Mouse (Mus musculus): ENCODE measurements around the gene Orm2. TPM values are rescaled to one million over a fixed set of nuclear protein-coding genes. Genes with fewer than 3 reads are reported as not detected.
A peak's percentile ranks its signal among the peaks of the same experiment; 100 is the strongest.

The Orm2 gene
- polyA plus RNA-seq, 1 experiment from 2014 or later: not detected

DNA sequence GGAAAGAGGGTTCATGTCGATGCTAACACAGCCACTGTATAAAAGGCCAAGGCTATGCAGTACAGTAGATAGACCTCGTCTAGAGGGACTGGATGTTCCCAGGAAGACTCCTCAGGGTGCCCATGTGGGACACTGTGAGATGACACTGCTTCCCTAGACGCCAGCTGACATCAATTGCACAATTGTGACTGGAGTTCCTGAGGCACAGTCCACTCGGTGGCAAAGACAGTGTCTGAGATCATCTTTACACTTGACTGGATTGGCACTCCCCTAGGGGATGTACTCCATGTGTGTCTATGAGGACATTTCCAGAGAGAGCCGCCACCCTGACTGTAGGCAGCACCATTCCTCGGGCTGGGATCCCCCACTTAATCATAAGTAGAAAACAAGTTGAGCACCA lies 13.7 kb upstream of the Orm2 start:
- WGBS: 70% methylated on average over 6 of the region's 6 CpGs
- no peaks in the 10 kb centered on the region for H3K9me3 ChIP-seq
- no peaks in the 10 kb centered on the region for H3K27me3 ChIP-seq
- ATAC-seq (ENCODE audit: low read depth): no peak
- no peak overlapping the region for H3K9ac ChIP-seq
- H3K36me3 ChIP-seq: no peaks in the 10 kb centered on the region
- H3K27ac ChIP-seq (replicated peaks): no peak overlapping the region
- no peak overlapping the region for H3K4me2 ChIP-seq
- no peaks in the 10 kb centered on the region for H3K4me1 ChIP-seq (replicated peaks)
- H3K4me3 ChIP-seq: no peak overlapping the region

DNA sequence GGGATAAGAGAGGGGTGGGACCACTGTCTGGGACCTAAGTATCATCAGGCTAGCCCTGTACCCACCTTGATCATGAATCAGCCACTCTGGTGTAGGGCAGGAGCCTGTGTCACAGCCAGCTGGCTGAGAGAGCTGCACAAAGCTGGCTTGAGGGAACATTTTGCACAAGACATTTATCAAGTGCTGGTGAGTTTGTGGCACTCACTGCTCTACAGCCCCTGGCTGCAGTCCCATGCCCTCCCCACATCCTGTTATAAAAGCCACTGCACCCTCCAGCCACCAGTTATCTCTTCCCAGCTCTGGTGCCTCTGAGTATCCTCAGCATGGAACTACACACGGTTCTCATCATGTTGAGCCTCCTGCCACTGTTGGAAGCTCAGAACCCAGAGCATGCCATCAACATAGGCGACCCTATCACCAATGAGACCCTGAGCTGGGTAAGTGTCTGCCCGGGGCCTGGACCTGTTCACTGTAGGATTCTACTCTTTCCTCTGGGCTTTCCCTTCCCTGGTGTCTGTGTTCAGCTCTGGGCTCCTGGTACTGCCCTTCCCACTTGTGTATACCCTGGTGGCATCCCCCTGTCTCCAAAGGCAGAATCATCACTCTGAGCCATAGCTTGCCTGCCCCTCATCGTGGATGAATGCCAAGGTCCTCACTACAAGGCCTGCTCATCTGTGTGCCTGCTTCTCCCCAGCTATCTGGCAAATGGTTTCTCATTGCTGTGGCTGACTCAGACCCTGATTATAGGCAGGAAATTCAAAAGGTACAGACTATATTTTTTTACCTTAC lies 6.2 kb upstream of the Orm2 start, which contains the start of gene Orm3:
Orm3 (plus strand) TSS at position 286 of the 789 bp plus-strand sequence.
- no peak within 1 kb of the TSS for H3K9ac ChIP-seq
- no peak within 1 kb of the TSS for H3K27ac ChIP-seq (replicated peaks)
- no peaks in the 10 kb centered on the region for H3K9me3 ChIP-seq
- H3K4me3 ChIP-seq: no peak within 1 kb of the TSS
- no peak for ATAC-seq (ENCODE audit: low read depth)
- no peaks in the 10 kb centered on the region for H3K36me3 ChIP-seq
- H3K4me2 ChIP-seq: no peak within 1 kb of the TSS
- no peaks in the 10 kb centered on the region for H3K27me3 ChIP-seq
- H3K4me1 ChIP-seq (replicated peaks): peaks cover 6% of the 10 kb centered on the region
- 84% methylated on average over 4 of the region's 4 CpGs for WGBS

DNA sequence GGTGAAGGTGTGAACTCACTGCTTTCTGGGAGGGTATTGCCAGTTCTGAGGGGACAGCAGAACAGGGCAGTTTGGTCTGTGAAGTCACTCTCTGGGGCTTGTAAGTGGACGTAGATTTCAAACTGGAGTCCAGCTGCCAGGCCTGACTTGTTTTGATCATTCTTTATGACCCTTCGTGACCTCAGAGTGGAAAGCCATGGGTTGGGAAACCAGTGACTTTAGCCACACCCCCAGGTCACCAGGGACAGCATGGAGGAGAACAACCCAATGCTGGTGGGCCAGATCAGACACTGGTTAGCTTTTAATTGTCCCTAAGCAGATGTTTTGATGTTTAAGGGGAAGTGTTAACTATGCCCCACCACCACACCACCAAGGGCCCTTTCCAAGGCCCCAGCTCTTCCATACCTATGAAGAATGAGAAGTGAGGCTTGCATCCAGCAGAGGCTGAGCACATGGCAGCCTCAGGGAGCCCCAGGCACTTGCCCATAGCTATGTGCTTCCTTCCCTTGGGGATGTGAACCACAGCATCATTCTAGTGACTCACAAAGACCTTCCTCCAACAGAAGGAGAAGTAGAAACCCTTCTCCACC lies 5.2 kb upstream of the Orm2 start:
- H3K4me1 ChIP-seq (replicated peaks): peaks cover 8% of the 10 kb centered on the region
- no peak for ATAC-seq (ENCODE audit: low read depth)
- H3K27me3 ChIP-seq: no peaks in the 10 kb centered on the region
- H3K36me3 ChIP-seq: no peaks in the 10 kb centered on the region
- H3K4me3 ChIP-seq: no peak overlapping the region
- H3K27ac ChIP-seq (replicated peaks): no peak overlapping the region
- H3K9ac ChIP-seq: no peak overlapping the region
- no peak overlapping the region for H3K4me2 ChIP-seq
- whole genome bisulfite sequencing: 64% methylated on average over 2 of the region's 2 CpGs
- H3K9me3 ChIP-seq: no peaks in the 10 kb centered on the region

DNA sequence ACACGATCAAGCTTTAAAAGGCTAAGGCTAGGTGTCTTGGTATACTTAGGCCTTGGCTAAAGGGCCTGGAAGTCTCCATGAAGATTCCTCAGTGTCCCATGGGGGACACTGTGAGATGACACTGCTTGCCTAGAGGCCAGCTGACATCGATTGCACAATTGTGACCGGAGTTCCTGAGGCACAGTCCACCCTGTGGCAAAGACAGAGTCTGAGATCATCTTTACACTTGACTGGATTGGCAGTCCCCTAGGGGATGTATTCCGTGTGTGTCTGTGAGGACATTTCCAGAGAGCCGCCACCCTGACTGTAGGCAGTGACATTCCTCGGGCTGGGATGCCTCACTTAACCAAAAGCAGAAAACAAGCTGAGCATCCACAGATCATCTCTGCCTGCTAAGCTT lies 2.4 kb upstream of the Orm2 start:
- WGBS: 67% methylated on average over 6 of the region's 6 CpGs
- Histone ChIP-seq H3K9me3 (no peaks in the 10 kb centered on the region), H3K27me3 (no peaks in the 10 kb centered on the region), H3K27ac (replicated peaks) (no peak overlapping the region), H3K4me1 (replicated peaks) (peaks cover 8% of the 10 kb centered on the region), H3K9ac (no peak overlapping the region), H3K36me3 (no peaks in the 10 kb centered on the region), H3K4me2 (no peak overlapping the region), H3K4me3 (no peak overlapping the region)
- no peak for ATAC-seq (ENCODE audit: low read depth)

DNA sequence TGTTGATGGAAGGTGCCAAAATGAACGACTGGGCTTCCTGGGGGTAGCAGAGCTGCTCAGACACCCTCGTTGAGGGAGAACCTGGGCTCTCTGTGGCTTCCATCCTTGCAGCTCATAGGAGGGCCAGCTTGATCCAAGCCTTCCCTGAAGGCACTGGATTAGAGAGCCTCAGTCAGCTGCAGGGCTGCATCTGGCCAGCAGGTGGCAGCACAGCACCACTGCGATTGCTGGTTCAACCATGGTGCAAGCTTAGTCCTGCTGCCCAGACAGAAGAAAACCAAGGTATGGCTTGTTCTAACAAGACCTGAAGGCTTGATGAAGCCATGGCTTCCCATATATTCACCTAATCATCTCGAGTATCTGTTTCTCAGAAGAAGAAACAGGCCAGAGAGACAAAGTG lies 6.3 kb downstream of the Orm2 start:
- H3K9ac ChIP-seq: no peak overlapping the region
- H3K27me3 ChIP-seq: no peaks in the 10 kb centered on the region
- H3K4me1 ChIP-seq (replicated peaks): no peaks in the 10 kb centered on the region; the same call in 1 of the 2 replicates
- WGBS: 16% methylated on average over 4 of the region's 4 CpGs
- H3K4me2 ChIP-seq: no peak overlapping the region
- 0 out of 2 replicates have a peak, but pooled peaks have one; percentile 44 for ATAC-seq (ENCODE audit: low read depth)
- H3K4me3 ChIP-seq: no peak overlapping the region
- H3K9me3 ChIP-seq: no peaks in the 10 kb centered on the region
- H3K27ac ChIP-seq (replicated peaks): no peak overlapping the region
- peaks cover 19% of the 10 kb centered on the region; the same call in 1 of the 2 replicates for H3K36me3 ChIP-seq

DNA sequence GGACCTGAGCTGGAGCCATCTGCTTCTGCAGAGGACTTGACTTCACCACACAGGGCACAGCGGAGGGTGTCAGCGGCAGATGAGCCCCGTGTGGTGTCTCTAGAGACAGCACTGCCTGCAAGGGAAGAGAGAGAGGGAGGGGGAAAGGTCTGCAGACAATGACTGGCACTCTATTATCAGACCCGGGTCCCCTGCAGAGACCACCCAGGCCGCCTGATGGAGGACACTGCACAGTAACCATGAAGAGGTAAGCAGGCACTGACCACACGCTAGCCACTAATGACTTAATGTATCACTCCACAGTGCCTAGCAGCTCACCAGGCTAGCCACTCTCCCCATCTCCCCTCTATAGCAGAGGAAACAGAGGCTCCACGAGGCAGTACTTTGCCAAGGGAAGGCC lies 8.6 kb downstream of the Orm2 start:
- no peak overlapping the region for H3K4me2 ChIP-seq
- peaks cover 32% of the 10 kb centered on the region; the same call in 1 of the 2 replicates for H3K36me3 ChIP-seq
- no peaks in the 10 kb centered on the region for H3K27me3 ChIP-seq
- H3K4me3 ChIP-seq: no peak overlapping the region
- no peak for ATAC-seq (ENCODE audit: low read depth)
- 30% methylated on average over 7 of the region's 7 CpGs for WGBS
- no peak overlapping the region for H3K27ac ChIP-seq (replicated peaks)
- no peak overlapping the region for H3K9ac ChIP-seq
- no peaks in the 10 kb centered on the region for H3K9me3 ChIP-seq
- no peaks in the 10 kb centered on the region; the same call in 1 of the 2 replicates for H3K4me1 ChIP-seq (replicated peaks)

DNA sequence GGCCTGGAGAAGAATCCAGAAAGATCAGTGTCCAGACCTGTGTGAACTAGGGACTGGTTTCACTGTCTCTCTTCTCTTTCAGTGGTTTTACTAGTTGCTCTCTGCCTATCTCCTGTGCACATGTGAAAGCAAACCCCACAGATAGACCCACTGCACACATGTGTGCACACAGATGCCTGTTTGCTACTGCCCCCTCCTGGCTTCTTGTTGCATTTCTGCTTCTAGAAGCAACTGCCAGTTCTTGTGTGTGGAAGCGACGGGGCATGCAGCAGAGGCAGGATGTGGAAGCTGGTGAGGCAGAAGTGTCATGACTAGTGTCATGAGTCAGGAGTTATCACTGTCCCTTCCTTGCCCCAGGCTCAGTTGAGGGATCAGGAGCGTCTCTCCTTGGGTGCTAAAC lies 9.6 kb downstream of the Orm2 start:
- Histone ChIP-seq H3K4me3 (no peak overlapping the region), H3K36me3 (peaks cover 39% of the 10 kb centered on the region), H3K4me1 (replicated peaks) (no peaks in the 10 kb centered on the region; the same call in 1 of the 2 replicates), H3K9me3 (no peaks in the 10 kb centered on the region), H3K27ac (replicated peaks) (no peak overlapping the region), H3K9ac (no peak overlapping the region), H3K4me2 (no peak overlapping the region), H3K27me3 (no peaks in the 10 kb centered on the region)
- ATAC-seq (ENCODE audit: low read depth): no peak
- WGBS: 69% methylated on average over 3 of the region's 3 CpGs

DNA sequence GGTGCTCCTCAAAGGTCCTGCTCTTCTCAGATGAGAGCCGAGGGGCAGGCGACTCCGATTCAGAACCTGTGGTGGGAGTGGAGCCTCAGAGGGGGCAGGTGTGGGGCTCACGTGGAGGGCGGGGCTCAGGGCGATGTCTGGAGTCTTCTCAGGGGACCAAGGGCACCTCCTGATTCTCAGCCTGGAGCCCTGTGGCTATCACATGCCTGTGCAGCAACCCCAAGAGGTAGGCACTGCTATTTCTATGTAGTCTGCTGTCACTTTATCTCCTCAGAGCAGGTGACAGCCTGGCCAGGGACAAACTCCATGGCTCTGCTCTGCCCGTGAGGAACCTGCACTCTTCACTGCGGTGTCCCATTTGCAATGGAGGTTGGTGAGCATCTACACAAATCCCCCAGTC lies 11.2 kb downstream of the Orm2 start:
- no peak overlapping the region for H3K4me2 ChIP-seq
- H3K36me3 ChIP-seq: peaks cover 41% of the 10 kb centered on the region
- ATAC-seq (ENCODE audit: low read depth): no peak
- no peaks in the 10 kb centered on the region; the same call in 1 of the 2 replicates for H3K4me1 ChIP-seq (replicated peaks)
- no peak overlapping the region for H3K4me3 ChIP-seq
- no peaks in the 10 kb centered on the region for H3K27me3 ChIP-seq
- H3K9me3 ChIP-seq: no peaks in the 10 kb centered on the region
- WGBS: 92% methylated on average over 8 of the region's 8 CpGs
- H3K9ac ChIP-seq: no peak overlapping the region
- H3K27ac ChIP-seq (replicated peaks): no peak overlapping the region

DNA sequence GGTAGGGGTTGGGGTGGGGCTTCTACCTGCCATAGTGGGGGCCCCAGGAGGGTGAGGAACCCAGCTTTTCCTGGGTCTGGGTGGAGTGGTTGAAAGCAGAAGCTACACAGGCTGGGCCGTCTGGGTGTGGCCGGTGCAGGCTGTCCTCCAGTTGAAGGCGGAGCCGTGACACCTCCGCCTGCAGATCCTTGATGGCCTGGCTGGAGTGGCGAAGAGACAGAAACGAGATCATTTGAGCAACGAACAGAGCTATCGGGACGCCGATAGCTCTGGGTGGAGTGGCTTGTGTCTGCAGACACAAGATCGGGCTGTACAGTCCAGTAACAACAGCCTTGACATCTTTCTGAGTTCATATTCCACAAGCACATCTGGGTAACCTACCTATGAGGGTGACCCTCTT lies 12.1 kb downstream of the Orm2 start:
- H3K4me1 ChIP-seq (replicated peaks): no peaks in the 10 kb centered on the region; the same call in 1 of the 2 replicates
- no peak overlapping the region for H3K4me3 ChIP-seq
- no peaks in the 10 kb centered on the region for H3K27me3 ChIP-seq
- no peak overlapping the region for H3K9ac ChIP-seq
- ATAC-seq (ENCODE audit: low read depth): no peak
- H3K9me3 ChIP-seq: no peaks in the 10 kb centered on the region
- H3K27ac ChIP-seq (replicated peaks): no peak overlapping the region
- H3K4me2 ChIP-seq: no peak overlapping the region
- 80% methylated on average over 12 of the region's 12 CpGs for WGBS
- H3K36me3 ChIP-seq: peaks cover 50% of the 10 kb centered on the region

DNA sequence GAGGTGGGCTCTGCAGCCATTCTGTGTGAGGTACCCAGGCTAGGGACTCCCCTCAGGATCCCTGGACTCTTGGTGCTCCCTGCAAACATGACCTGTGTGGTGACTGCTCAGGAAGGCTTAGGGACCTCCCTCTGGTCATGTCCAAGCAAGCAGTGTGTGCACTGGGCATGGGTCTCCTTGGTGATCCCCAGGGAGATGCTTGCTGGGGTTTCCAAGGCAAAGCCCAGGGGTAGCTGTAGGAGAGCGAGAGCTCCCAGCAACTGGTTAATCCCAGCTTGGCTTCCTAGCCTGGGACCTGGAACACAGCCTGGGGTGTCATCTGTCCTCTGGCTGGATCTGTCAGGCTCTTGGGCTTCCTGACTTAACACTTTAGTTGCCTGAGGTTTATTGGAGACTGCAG lies 13.1 kb downstream of the Orm2 start:
- no peaks in the 10 kb centered on the region for H3K4me1 ChIP-seq (replicated peaks)
- no peaks in the 10 kb centered on the region for H3K9me3 ChIP-seq
- no peak overlapping the region for H3K4me3 ChIP-seq
- H3K9ac ChIP-seq: no peak overlapping the region
- peaks cover 61% of the 10 kb centered on the region for H3K36me3 ChIP-seq
- H3K27ac ChIP-seq (replicated peaks): no peak overlapping the region
- H3K4me2 ChIP-seq: no peak overlapping the region
- no peak for ATAC-seq (ENCODE audit: low read depth)
- WGBS: 87% methylated on average over 1 of the region's 1 CpGs
- no peaks in the 10 kb centered on the region for H3K27me3 ChIP-seq

DNA sequence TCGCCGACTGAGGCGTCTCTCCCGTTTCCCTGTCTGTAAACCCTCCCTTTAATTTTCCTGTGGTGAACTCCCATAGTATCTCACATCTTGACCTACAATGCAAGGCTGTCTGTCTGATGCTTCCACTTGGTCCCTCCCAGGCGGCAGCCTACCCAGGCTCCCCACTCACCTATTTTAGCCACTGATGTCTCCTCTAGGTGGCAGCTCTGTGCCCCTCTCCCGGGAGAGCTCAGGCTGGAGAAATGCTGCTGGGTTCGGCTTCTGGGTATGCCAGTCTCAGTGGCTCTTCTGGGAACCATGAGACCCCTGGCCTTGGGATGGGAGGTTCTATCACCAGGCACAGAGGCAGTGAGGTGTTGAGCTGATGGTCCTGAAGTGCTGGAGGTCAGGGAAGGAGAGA lies 15.2 kb downstream of the Orm2 start:
- no peaks in the 10 kb centered on the region for H3K4me1 ChIP-seq (replicated peaks)
- ATAC-seq (ENCODE audit: low read depth): no peak
- H3K27ac ChIP-seq (replicated peaks): no peak overlapping the region
- H3K27me3 ChIP-seq: no peaks in the 10 kb centered on the region
- 69% methylated on average over 7 of the region's 7 CpGs for WGBS
- no peaks in the 10 kb centered on the region for H3K9me3 ChIP-seq
- H3K9ac ChIP-seq: no peak overlapping the region
- peaks cover 77% of the 10 kb centered on the region for H3K36me3 ChIP-seq
- no peak overlapping the region for H3K4me3 ChIP-seq
- H3K4me2 ChIP-seq: no peak overlapping the region

DNA sequence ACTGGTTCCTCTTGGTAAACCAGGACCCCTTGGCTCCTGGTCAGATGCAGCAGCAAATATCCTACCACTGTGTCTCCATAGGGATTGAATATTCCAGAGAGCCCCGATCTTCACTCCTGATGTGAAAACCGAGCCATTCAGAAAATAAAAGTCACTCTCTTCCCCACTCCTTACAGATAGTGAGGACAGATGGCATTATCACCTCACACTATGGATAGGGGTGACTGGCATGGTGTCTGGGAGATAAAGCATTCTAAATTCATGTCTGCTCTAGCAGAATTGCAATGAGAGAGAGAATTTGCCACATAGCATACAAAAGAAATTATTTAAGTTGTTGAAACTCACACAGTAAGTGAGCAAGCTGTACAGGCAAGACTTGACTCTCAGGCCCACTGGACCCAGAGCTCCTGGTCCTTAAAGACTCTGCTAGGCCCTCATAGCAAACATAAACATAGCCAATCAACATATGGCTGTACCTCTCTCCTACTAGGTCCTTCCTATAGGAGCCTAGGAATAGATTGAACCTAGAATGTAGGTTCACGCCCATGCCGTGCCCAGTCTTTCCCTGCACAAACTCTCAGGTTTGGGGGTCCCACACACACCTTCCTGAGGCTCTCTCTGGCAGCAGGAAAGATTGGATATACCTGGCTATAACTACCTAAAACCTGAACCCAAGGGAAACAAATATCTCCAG lies 20.6 kb downstream of the Orm2 start:
- Histone ChIP-seq H3K9ac (no peak overlapping the region), H3K4me1 (replicated peaks) (peaks cover 7% of the 10 kb centered on the region), H3K4me3 (no peak overlapping the region), H3K4me2 (no peak overlapping the region), H3K9me3 (no peaks in the 10 kb centered on the region), H3K36me3 (peaks cover 53% of the 10 kb centered on the region), H3K27me3 (no peaks in the 10 kb centered on the region), H3K27ac (replicated peaks) (no peak overlapping the region)
- WGBS: 84% methylated on average over 4 of the region's 4 CpGs
- ATAC-seq (ENCODE audit: low read depth): no peak

Data from neural tube, embryonic 13.5 days (tissue).